Mouse (Mus musculus): ENCODE data around the gene Cd4. TPM values are rescaled to one million over a fixed set of nuclear protein-coding genes. Genes with fewer than 3 reads are reported as not detected.
"Not testable (repeated sequence)": the region's sequence is repeated elsewhere in the genome, so short reads cannot be mapped to it uniquely, and the experiment has no call there.

Gene Cd4
- polyA plus RNA-seq, 1 experiment from 2014 or later: not detected

DNA sequence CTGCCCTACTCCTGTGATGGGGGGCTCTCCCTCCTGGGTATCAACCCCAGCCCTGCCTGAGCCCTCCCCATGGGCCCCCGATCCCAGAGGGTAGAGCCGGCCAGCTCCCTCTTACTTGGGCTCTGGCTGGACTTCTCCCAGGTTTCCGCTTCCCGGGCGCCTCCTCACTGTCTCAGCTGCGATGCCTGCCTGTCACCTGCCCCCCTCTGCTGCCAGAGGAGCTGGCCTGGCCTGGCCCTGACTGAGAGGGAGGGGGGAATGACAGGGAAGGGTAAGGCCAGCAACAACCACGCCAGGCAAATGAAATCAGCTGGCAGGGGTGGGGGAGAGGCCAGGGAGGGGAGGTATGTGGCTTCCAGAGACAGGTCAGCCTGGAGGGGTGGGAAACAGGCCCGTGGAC lies 48.2 kb downstream of the Cd4 start:
- H3K4me1 ChIP-seq (ENCODE audit: control insufficient read depth, insufficient read depth, low read length): peaks cover 6% of the 10 kb centered on the region
- H3K4me2 ChIP-seq (ENCODE audit: low read depth, low read length): no peak overlapping the region; the same call in 1 of the 2 replicates
- peak; percentile 15; the same call in 1 of the 2 replicates for ATAC-seq (replicated peaks; ENCODE audit: insufficient number of reproducible peaks, low FRiP score, low TSS enrichment, low read depth)
- no peaks in the 10 kb centered on the region for H3K27me3 ChIP-seq (ENCODE audit: control insufficient read depth, insufficient read depth, low read length)
- peak overlapping the region; percentile 29 for H3K9ac ChIP-seq (replicated peaks; ENCODE audit: low read length)
- H3K4me3 ChIP-seq (ENCODE audit: low read depth, low read length): no peak overlapping the region
- H3K27ac ChIP-seq (replicated peaks; ENCODE audit: low read depth, low read length): no peak overlapping the region
- no peak for DNase-seq (ENCODE audit: low spot score)
- H3K9me3 ChIP-seq (replicated peaks; ENCODE audit: control insufficient read depth, low read length): no peaks in the 10 kb centered on the region
- no peaks in the 10 kb centered on the region; the same call in 1 of the 2 replicates for H3K36me3 ChIP-seq (replicated peaks; ENCODE audit: control insufficient read depth, insufficient read depth, low read depth, low read length)
- 6% methylated on average over 8 of the region's 8 CpGs for WGBS

DNA sequence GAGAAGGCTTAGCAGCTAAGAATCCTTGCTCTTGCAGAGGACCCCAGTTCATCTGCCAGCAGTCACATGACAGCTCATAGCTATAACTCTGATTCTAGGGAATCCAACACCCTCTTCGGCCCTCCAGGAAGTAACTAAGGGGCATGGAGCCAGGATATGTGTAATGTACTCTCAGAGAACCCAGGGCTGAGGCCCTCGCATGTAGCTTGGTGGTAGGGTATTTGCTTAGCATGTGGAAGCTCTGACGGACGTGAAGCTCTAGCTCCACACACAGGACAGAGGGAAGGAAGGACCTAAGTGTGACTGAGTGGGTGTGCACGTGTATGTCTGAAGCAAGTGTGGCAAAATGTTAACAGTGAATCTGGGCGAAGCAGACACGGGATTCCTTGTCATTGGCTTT lies 51.6 kb downstream of the Cd4 start:
- Histone ChIP-seq H3K27ac (replicated peaks; ENCODE audit: low read depth, low read length) (no peak overlapping the region), H3K9ac (replicated peaks; ENCODE audit: low read length) (no peak overlapping the region), H3K9me3 (replicated peaks; ENCODE audit: control insufficient read depth, low read length) (no peaks in the 10 kb centered on the region), H3K36me3 (replicated peaks; ENCODE audit: control insufficient read depth, insufficient read depth, low read depth, low read length) (no peaks in the 10 kb centered on the region; the same call in 1 of the 2 replicates), H3K4me3 (ENCODE audit: low read depth, low read length) (no peak overlapping the region), H3K4me1 (ENCODE audit: control insufficient read depth, insufficient read depth, low read length) (peaks cover 6% of the 10 kb centered on the region), H3K4me2 (ENCODE audit: low read depth, low read length) (no peak overlapping the region), H3K27me3 (ENCODE audit: control insufficient read depth, insufficient read depth, low read length) (no peaks in the 10 kb centered on the region)
- no peak for ATAC-seq (replicated peaks; ENCODE audit: insufficient number of reproducible peaks, low FRiP score, low TSS enrichment, low read depth)
- 82% methylated on average over 7 of the region's 7 CpGs for WGBS
- no peak for DNase-seq (ENCODE audit: low spot score)

DNA sequence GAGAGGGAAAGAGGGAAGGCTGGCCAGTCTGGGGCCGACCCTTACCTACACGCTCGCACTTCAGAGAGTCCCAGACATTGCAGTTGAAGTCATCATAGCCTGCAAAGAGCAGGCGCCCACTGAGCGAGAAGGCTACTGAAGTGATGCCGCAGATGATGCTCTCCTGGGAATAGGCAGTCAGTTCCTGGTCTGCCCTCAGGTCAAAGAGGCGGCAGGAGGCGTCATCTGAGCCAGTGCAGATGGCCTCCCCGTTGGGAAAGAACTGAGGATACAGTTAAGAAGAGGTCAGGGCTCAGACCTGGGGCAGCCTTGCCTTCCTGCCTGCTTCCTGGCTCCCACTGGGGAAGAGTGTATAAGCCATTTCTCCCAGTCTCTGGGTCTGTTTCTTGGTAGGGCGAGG lies 52.5 kb downstream of the Cd4 start:
- H3K9me3 ChIP-seq (replicated peaks; ENCODE audit: control insufficient read depth, low read length): no peaks in the 10 kb centered on the region
- DNase-seq (ENCODE audit: low spot score) (no peak), ATAC-seq (replicated peaks; ENCODE audit: insufficient number of reproducible peaks, low FRiP score, low TSS enrichment, low read depth) (no peak)
- no peaks in the 10 kb centered on the region for H3K27me3 ChIP-seq (ENCODE audit: control insufficient read depth, insufficient read depth, low read length)
- WGBS: 34% methylated on average over 10 of the region's 10 CpGs
- H3K4me2 ChIP-seq (ENCODE audit: low read depth, low read length): no peak overlapping the region
- H3K27ac ChIP-seq (replicated peaks; ENCODE audit: low read depth, low read length): no peak overlapping the region
- no peaks in the 10 kb centered on the region; the same call in 1 of the 2 replicates for H3K36me3 ChIP-seq (replicated peaks; ENCODE audit: control insufficient read depth, insufficient read depth, low read depth, low read length)
- no peak overlapping the region; the same call in 1 of the 2 replicates for H3K9ac ChIP-seq (replicated peaks; ENCODE audit: low read length)
- peaks cover 6% of the 10 kb centered on the region for H3K4me1 ChIP-seq (ENCODE audit: control insufficient read depth, insufficient read depth, low read length)
- no peak overlapping the region for H3K4me3 ChIP-seq (ENCODE audit: low read depth, low read length)

DNA sequence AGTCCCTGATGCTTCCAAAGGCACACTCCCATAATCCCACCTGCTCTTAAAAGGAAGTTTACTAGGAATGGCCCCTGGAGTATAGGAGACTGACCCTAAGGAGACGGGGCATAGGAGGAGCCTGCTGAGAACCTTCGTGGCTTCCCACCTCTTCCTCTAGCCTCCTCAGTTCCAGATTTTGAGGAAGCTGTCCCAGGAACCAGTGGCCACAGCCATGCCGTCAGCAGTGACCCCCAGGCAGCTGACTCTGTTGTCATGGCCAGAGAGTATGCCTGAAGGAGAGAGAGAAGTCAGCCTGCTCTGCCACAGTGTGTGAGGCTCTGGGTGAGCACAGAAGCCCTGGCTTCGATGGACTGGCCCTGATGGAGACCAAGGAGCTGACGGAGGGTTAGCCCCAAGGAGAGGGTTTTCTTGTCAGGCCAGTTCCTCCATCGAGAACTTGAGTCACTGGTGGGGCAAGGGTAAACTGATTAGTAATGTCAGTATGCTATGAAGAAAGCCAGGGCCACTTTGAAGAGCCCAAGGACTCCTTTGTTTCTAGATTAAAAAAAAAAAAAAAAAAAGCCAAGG lies 53.4 kb downstream of the Cd4 start:
- Histone ChIP-seq H3K27me3 (ENCODE audit: control insufficient read depth, insufficient read depth, low read length) (no peaks in the 10 kb centered on the region), H3K4me1 (ENCODE audit: control insufficient read depth, insufficient read depth, low read length) (no peaks in the 10 kb centered on the region), H3K9me3 (replicated peaks; ENCODE audit: control insufficient read depth, low read length) (no peaks in the 10 kb centered on the region), H3K4me2 (ENCODE audit: low read depth, low read length) (no peak overlapping the region), H3K27ac (replicated peaks; ENCODE audit: low read depth, low read length) (no peak overlapping the region), H3K4me3 (ENCODE audit: low read depth, low read length) (no peak overlapping the region), H3K36me3 (replicated peaks; ENCODE audit: control insufficient read depth, insufficient read depth, low read depth, low read length) (no peaks in the 10 kb centered on the region; the same call in 1 of the 2 replicates), H3K9ac (replicated peaks; ENCODE audit: low read length) (no peak overlapping the region)
- DNase-seq (ENCODE audit: low spot score) (no peak), ATAC-seq (replicated peaks; ENCODE audit: insufficient number of reproducible peaks, low FRiP score, low TSS enrichment, low read depth) (no peak)
- WGBS: 80% methylated on average over 6 of the region's 6 CpGs

DNA sequence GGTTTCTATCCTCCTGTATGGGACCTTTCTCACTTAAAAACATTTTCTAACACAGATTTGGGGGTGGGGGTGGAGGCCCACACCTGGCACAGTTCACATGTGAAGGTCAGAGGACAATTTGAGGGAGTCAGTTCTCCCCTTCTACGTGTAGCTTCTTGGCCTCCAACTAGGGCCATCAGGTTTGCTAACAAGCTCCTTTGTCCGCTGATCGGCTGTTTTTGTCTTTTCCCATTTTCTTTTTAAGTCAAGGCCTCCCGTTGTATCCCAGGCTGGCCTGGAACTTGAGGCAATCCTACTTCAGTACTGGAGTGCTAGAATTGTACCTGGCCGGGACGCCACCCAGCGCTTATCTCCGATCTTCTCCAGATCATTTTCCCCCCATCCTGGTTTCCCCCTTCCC lies 56.4 kb downstream of the Cd4 start:
- WGBS: 89% methylated on average over 8 of the region's 8 CpGs
- Histone ChIP-seq H3K9ac (replicated peaks; ENCODE audit: low read length) (no peak overlapping the region), H3K4me1 (ENCODE audit: control insufficient read depth, insufficient read depth, low read length) (no peaks in the 10 kb centered on the region), H3K4me2 (ENCODE audit: low read depth, low read length) (no peak overlapping the region), H3K4me3 (ENCODE audit: low read depth, low read length) (no peak overlapping the region; the same call in 1 of the 2 replicates), H3K9me3 (replicated peaks; ENCODE audit: control insufficient read depth, low read length) (no peaks in the 10 kb centered on the region), H3K27ac (replicated peaks; ENCODE audit: low read depth, low read length) (no peak overlapping the region), H3K36me3 (replicated peaks; ENCODE audit: control insufficient read depth, insufficient read depth, low read depth, low read length) (no peaks in the 10 kb centered on the region; the same call in 1 of the 2 replicates), H3K27me3 (ENCODE audit: control insufficient read depth, insufficient read depth, low read length) (no peaks in the 10 kb centered on the region)
- ATAC-seq (replicated peaks; ENCODE audit: insufficient number of reproducible peaks, low FRiP score, low TSS enrichment, low read depth) (no peak), DNase-seq (ENCODE audit: low spot score) (no peak)

DNA sequence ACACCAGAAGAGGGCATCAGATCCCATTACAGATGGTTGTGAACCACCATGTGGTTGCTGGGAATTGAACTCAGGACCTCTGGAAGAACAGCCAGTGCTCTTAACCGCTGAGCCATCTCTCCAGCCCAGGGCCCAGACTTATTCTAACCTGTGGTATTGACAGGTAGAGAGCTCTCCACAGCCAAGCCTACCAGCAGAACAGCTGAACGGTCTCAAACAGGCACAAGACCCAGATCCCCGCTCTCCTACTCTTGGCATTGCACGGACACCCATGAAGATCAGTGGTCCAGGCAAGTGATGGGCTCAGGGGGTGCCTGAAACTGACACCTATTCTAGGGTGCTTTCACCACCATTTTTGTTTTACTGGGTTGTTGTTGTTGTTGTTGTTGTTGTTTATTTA lies 56.8 kb downstream of the Cd4 start:
- not testable (repeated sequence) for H3K27ac ChIP-seq (replicated peaks; ENCODE audit: low read depth, low read length); H3K36me3 ChIP-seq (replicated peaks; ENCODE audit: control insufficient read depth, insufficient read depth, low read depth, low read length); ATAC-seq (replicated peaks; ENCODE audit: insufficient number of reproducible peaks, low FRiP score, low TSS enrichment, low read depth); H3K27me3 ChIP-seq (ENCODE audit: control insufficient read depth, insufficient read depth, low read length); DNase-seq (ENCODE audit: low spot score); H3K9ac ChIP-seq (replicated peaks; ENCODE audit: low read length); H3K9me3 ChIP-seq (replicated peaks; ENCODE audit: control insufficient read depth, low read length); H3K4me1 ChIP-seq (ENCODE audit: control insufficient read depth, insufficient read depth, low read length)
- H3K4me3 ChIP-seq (ENCODE audit: low read depth, low read length): peak overlapping the region; percentile 65; the same call in 1 of the 2 replicates
- 90% methylated on average over 4 of the region's 4 CpGs for WGBS
- peak overlapping the region; percentile 16 for H3K4me2 ChIP-seq (ENCODE audit: low read depth, low read length)

DNA sequence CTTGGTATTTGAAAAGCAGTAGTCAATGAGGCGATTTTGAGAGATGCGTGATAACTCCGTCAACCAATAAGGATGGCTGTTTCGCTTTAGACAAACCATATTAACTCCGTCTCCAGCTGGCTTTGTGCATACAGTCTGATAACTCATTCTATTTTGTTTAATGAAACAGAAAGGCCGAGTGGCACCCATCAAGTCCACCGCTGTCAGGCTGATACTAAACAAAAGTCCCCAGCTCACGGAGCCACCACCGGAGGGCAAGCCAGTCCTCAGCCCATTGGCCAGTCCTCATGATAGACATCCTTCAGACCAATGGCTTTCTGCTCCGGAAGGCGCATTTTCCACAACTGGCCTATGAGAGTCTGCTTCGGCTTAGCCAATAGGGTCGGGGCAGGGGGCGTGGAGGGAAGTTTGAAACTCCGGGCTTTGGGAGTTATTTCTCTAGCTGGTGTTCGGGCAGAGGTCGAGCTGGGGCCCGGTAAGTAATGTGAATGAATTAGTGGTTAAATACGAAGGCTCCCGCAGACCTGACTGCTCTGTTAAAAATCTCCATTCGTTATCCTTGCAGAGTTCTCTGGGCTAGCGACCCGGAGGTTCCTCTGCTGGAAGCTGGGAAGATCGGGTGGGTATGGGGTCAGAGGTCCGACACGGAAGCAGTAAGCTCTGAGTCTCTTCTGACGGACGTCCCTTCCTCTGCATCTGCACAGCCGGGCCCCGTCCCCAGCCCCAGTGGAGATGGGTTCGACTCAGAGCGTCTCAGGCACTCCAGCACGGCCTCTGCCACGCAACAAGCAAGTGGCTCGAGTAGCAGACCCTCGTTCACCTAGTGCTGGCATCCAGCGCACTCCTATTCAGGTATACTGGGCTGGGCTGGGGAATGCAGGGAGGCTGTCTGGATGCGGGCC lies 58.0 kb downstream of the Cd4 start:
- no peaks in the 10 kb centered on the region for H3K4me1 ChIP-seq (ENCODE audit: control insufficient read depth, insufficient read depth, low read length)

More for the DNA sequence above, 58.0 kb downstream of the Cd4 start:
- peak; percentile 98 for DNase-seq (ENCODE audit: low spot score)
- peak; percentile 87 for ATAC-seq (replicated peaks; ENCODE audit: insufficient number of reproducible peaks, low FRiP score, low TSS enrichment, low read depth)
- peak overlapping the region; percentile 64 for H3K4me2 ChIP-seq (ENCODE audit: low read depth, low read length)
- peaks cover 3% of the 10 kb centered on the region; the same call in 1 of the 2 replicates for H3K36me3 ChIP-seq (replicated peaks; ENCODE audit: control insufficient read depth, insufficient read depth, low read depth, low read length)
- H3K27me3 ChIP-seq (ENCODE audit: control insufficient read depth, insufficient read depth, low read length): no peaks in the 10 kb centered on the region
- H3K27ac ChIP-seq (replicated peaks; ENCODE audit: low read depth, low read length): peak overlapping the region; percentile 72
- peak overlapping the region; percentile 64 for H3K9ac ChIP-seq (replicated peaks; ENCODE audit: low read length)
- no peaks in the 10 kb centered on the region for H3K9me3 ChIP-seq (replicated peaks; ENCODE audit: control insufficient read depth, low read length)
- peak overlapping the region; percentile 65 for H3K4me3 ChIP-seq (ENCODE audit: low read depth, low read length)
- under 1% methylated on average over 38 of the region's 38 CpGs for WGBS
